Mouse (Mus musculus) liver, embryonic 12.5 days (tissue): ENCODE measurements around the gene Krtap4-2. TPM values are rescaled to one million over a fixed set of nuclear protein-coding genes. Genes with fewer than 3 reads are reported as not detected.
"Not testable (repeated sequence)": the region's sequence is repeated elsewhere in the genome, so short reads cannot be mapped to it uniquely, and the experiment has no call there.

Experiments used
- ATAC-seq: fragments of 200-750 bp; cut with Nextera tagmentation; 2 replicates; pipeline ENCODE4 v1.8.0; 2017; ENCODE audit warnings: moderate number of reproducible peaks, mild to moderate bottlenecking, moderate library complexity
- H3K27ac ChIP-seq: fragments of 300-500 bp; sonication (generic); 2 replicates; pipeline ENCODE4 v1.5.1; 2016; ENCODE audit warnings: mild to moderate bottlenecking
- H3K27me3 ChIP-seq: fragments of 300-500 bp; sonication (generic); replicated peaks from 2 replicates; pipeline ENCODE4 v1.6.1; 2016; ENCODE audit warnings: mild to moderate bottlenecking, moderate library complexity
- H3K36me3 ChIP-seq: fragments of 300-500 bp; sonication (generic); 2 replicates; pipeline ENCODE4 v1.6.1; 2016; ENCODE audit warnings: mild to moderate bottlenecking, moderate library complexity
- H3K4me1 ChIP-seq: fragments of 300-500 bp; sonication (generic); 2 replicates; pipeline ENCODE4 v1.6.1; 2016
- H3K4me2 ChIP-seq: fragments of 300-500 bp; sonication (generic); 2 replicates; pipeline ENCODE4 v1.6.1; 2016; ENCODE audit warnings: mild to moderate bottlenecking, moderate library complexity
- H3K4me3 ChIP-seq: fragments of 300-500 bp; sonication (generic); 2 replicates; pipeline ENCODE4 v1.5.1; 2016; ENCODE audit warnings: mild to moderate bottlenecking, moderate library complexity
- H3K9ac ChIP-seq: fragments of 300-500 bp; sonication (generic); 2 replicates; pipeline ENCODE4 v1.6.1; 2016; ENCODE audit warnings: mild to moderate bottlenecking, moderate library complexity
- H3K9me3 ChIP-seq: fragments of 300-500 bp; sonication (generic); replicated peaks from 2 replicates; pipeline ENCODE4 v1.6.1; 2016; ENCODE audit warnings: mild to moderate bottlenecking, moderate library complexity
- WGBS: fragments of 180-500 bp; shearing (Covaris S2); methylation state at CpG from one replicate; pipeline ENCODE4 v1.1.7; 2016; ENCODE audit not compliant: insufficient replicate concordance; 5-methylcytosine and 5-hydroxymethylcytosine counted together
- polyA plus RNA-seq: library from polyadenylated mRNA; unstranded; fragments of >200 nt; fragmentation: Nextera tagmentation; extraction: Ambion mirVana; gene quantifications from 2 replicates; pipeline ENCODE4 v1.2.1, GENCODE M21; 2016

Gene Krtap4-2
- polyA plus RNA-seq, 1 experiment from 2014 or later: not detected

DNA sequence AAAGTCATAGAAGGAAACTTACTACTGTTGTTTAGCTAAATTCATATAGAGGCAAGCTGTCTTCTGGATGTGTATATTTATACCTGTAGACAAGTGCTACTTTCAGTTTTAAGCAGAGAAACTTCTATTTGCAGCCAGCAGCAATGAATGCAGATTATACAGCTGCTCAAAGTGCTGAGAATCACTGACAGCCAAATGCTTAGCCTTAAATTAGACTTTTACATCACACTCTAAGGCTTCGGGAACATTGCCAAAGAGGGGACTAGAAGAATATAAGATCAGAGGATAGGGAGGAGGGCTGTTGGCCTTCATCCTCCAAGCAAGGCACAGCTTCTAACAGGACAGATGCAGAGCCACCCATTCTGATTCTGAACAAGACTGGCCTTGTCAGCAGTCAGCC lies 2.2 kb upstream of the Krtap4-2 start:
- Histone ChIP-seq H3K27ac (no peak overlapping the region), H3K4me2 (no peak overlapping the region), H3K9ac (no peak overlapping the region), H3K36me3 (no peaks in the 10 kb centered on the region), H3K9me3 (no peaks in the 10 kb centered on the region), H3K4me3 (no peak overlapping the region), H3K4me1 (no peaks in the 10 kb centered on the region), H3K27me3 (no peaks in the 10 kb centered on the region)
- 53% methylated on average over 1 of the region's 1 CpGs for WGBS
- ATAC-seq: no peak

DNA sequence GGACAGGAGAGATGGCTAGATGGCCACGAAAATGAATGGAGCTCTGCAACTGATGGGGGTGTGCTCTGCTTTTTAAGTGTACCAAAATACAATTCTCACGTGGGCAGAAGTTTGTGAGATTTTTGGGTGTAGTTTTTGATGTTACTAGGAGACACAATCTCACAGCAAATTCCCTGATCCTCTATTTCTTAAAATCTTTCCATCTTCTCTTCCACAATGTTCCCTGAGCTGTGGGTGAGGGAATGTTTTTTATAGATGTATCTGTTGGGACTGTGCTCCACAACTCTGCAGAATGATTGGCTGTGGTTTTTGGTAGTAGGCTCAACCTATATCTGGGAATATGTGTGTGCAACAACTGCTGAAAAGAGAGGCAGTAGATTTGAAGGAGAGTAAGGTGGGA lies 1.6 kb downstream of the Krtap4-2 start:
- Histone ChIP-seq H3K9me3 (no peaks in the 10 kb centered on the region), H3K27me3 (no peaks in the 10 kb centered on the region), H3K36me3 (no peaks in the 10 kb centered on the region), H3K4me3 (no peak overlapping the region), H3K9ac (no peak overlapping the region), H3K27ac (no peak overlapping the region), H3K4me1 (no peaks in the 10 kb centered on the region), H3K4me2 (no peak overlapping the region)
- no peak for ATAC-seq
- 41% methylated on average over 2 of the region's 2 CpGs for WGBS

DNA sequence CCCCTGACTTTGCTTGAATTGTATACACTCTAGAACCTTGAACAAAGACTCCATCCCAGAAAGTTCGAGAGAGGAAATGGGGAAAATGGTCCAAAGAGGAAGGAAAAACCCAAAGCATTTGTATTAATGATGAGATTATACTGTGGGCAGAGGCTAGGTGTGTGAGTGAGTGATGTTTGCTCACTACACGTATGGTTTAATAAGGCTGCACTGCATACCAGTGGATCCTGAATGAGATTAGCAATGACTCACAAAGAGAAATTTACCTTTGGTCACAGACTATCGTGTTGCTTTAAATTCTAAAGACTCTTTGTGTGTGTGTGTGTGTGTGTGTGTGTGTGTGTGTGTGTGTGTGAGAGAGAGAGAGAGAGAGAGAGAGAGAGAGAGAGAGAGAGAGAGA lies 4.0 kb downstream of the Krtap4-2 start:
- Histone ChIP-seq H3K9me3 (no peaks in the 10 kb centered on the region), H3K36me3 (no peaks in the 10 kb centered on the region), H3K9ac (no peak overlapping the region), H3K4me1 (no peaks in the 10 kb centered on the region), H3K4me3 (no peak overlapping the region), H3K27me3 (no peaks in the 10 kb centered on the region), H3K27ac (no peak overlapping the region), H3K4me2 (no peak overlapping the region)
- WGBS: 50% methylated on average over 3 of the region's 3 CpGs
- no peak for ATAC-seq

DNA sequence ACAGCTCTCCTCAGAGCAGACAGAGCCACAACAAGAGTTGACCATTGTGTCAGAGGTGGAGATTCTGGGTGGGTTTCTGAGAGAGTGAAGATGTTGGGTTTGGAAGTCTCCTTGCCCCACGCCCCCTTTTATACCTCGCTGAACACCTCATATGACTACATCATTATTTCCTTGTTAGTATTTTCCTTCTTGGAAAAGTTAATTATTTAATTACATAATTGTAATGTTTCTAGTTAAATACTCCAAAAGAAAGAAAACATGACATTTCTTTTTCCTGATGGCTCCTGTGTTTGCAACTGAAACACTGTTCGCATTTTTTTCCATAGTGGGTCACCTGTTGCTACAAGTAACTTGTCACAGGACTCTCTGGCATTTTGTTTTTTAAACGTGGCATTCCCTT lies 6.7 kb downstream of the Krtap4-2 start, which contains the start of gene Krtap4-1:
Gene Krtap4-1, minus strand, starts transcription at position 101 of the 400 bp plus-strand sequence.
- ATAC-seq: no peak
- H3K4me3 ChIP-seq: no peak within 1 kb of the TSS
- no peaks in the 10 kb centered on the region for H3K9me3 ChIP-seq
- no peaks in the 10 kb centered on the region for H3K27me3 ChIP-seq
- no peaks in the 10 kb centered on the region for H3K4me1 ChIP-seq
- H3K9ac ChIP-seq: no peak within 1 kb of the TSS
- 61% methylated on average over 4 of the region's 4 CpGs for WGBS
- H3K27ac ChIP-seq: no peak within 1 kb of the TSS
- no peaks in the 10 kb centered on the region for H3K36me3 ChIP-seq
- no peak within 1 kb of the TSS for H3K4me2 ChIP-seq

GRCm38 (mm10) chr11:99620335-99620734 lies 14.5 kb downstream of the Krtap4-2 start, which contains the start of gene Gm11562:
Gm11562 (minus strand) TSS chr11:99620435.
- no peak within 1 kb of the TSS for H3K9ac ChIP-seq
- no peaks in the 10 kb centered on the region for H3K36me3 ChIP-seq
- no peaks in the 10 kb centered on the region for H3K4me1 ChIP-seq
- H3K4me2 ChIP-seq: no peak within 1 kb of the TSS
- 72% methylated on average over 2 of the region's 2 CpGs for WGBS
- no peak for ATAC-seq
- H3K9me3 ChIP-seq: no peaks in the 10 kb centered on the region
- no peak within 1 kb of the TSS for H3K27ac ChIP-seq
- H3K4me3 ChIP-seq: no peak within 1 kb of the TSS
- H3K27me3 ChIP-seq: no peaks in the 10 kb centered on the region

DNA sequence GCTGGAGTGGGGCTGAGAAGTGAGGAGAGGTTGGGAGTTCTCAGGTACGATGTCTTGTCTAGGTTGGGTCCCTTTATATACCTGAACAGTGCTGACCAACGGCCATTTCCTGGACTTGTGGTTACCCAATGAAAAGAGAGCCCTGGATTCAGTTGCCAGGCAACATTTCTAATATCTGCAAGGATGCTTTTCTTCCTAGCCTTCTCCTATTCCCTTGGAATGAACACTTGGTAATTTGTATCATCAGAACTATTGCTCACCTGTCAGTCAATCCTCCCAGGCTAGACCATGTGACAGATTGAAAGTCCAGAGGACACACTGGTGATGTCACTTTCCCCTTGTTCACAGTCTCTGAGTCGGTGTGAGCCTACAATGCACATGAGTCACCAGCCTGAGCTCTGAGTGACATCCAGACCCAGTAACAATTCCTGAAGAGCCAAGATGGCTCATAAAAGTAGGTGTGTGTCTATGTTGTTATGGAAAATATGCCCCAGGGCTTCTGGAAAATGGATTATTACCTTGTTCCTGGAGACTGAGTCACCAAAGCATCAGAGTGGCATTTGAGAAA lies 20.0 kb downstream of the Krtap4-2 start, which contains the start of gene Krtap2-4:
Gene Krtap2-4, minus strand, starts transcription at position 51 of the 568 bp plus-strand sequence.
- H3K36me3 ChIP-seq: no peaks in the 10 kb centered on the region
- H3K4me3 ChIP-seq: no peak within 1 kb of the TSS
- no peaks in the 10 kb centered on the region for H3K9me3 ChIP-seq
- H3K27me3 ChIP-seq: no peaks in the 10 kb centered on the region
- 50% methylated on average over 3 of the region's 3 CpGs for WGBS
- no peak within 1 kb of the TSS for H3K9ac ChIP-seq
- H3K4me2 ChIP-seq: no peak within 1 kb of the TSS
- H3K27ac ChIP-seq: no peak within 1 kb of the TSS
- H3K4me1 ChIP-seq: no peaks in the 10 kb centered on the region
- no peak for ATAC-seq

DNA sequence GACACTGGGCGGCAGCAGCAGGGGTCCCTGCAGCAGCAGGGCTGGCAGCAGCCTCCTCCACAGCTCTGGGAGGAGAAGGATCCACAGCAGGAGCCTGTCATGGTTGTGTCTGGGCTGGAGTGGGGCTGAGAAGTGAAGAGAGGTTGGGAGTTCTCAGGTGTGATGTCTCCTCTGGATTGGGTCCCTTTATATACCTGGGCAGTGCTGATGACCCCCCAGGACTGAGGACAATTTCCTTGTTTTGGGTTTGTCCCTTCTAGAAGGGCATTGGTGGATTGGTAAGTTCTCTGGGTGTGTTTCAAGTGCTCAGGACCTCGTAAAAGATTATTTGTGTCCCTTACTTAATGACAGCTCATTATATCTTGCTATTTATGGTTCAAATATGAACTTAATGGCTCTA lies 24.8 kb downstream of the Krtap4-2 start, which contains the start of gene Gm11937:
Gene Gm11937, minus strand, starts transcription at position 101 of the 400 bp plus-strand sequence.
- ATAC-seq, H3K36me3 ChIP-seq, H3K9ac ChIP-seq, H3K4me3 ChIP-seq, H3K4me2 ChIP-seq, H3K9me3 ChIP-seq, H3K27ac ChIP-seq, H3K4me1 ChIP-seq, H3K27me3 ChIP-seq: not testable (repeated sequence)
- 55% methylated on average over 1 of the region's 2 CpGs for WGBS

- H3K4me1 ChIP-seq: no peaks in the 10 kb centered on the region
- no peak overlapping the region for H3K9ac ChIP-seq
- no peaks in the 10 kb centered on the region for H3K36me3 ChIP-seq
- no peak for ATAC-seq
- 56% methylated on average over 1 of the region's 1 CpGs for WGBS
- no peak overlapping the region for H3K27ac ChIP-seq
- H3K9me3 ChIP-seq: no peaks in the 10 kb centered on the region
- H3K4me3 ChIP-seq: no peak overlapping the region
- no peak overlapping the region for H3K4me2 ChIP-seq
- no peaks in the 10 kb centered on the region for H3K27me3 ChIP-seq
Observed at GRCm38 (mm10) chr11:99609126-99609525, 25.8 kb downstream of the Krtap4-2 start.

DNA sequence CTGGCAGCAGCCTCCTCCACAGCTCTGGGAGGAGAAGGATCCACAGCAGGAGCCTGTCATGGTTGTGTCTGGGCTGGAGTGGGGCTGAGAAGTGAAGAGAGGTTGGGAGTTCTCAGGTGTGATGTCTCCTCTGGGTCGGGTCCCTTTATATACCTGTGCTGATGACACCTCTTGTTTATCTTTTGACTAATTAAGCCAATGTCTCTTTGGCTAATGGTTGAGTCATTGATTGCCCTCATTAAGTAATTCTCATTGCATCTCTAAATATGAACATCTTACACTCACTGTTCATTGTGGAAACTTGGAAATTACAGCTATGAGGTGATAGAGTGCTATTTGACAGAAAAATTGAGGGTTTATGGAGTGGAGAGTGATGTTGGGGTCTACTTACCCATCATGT lies 31.7 kb downstream of the Krtap4-2 start, which contains the start of gene Gm11938:
Gene Gm11938, minus strand, starts transcription at position 101 of the 400 bp plus-strand sequence.
- not testable (repeated sequence) for H3K27me3 ChIP-seq, H3K9me3 ChIP-seq, H3K36me3 ChIP-seq, H3K4me1 ChIP-seq, H3K27ac ChIP-seq, H3K4me3 ChIP-seq, ATAC-seq, H3K9ac ChIP-seq, H3K4me2 ChIP-seq
- WGBS: 23% methylated on average over 1 of the region's 1 CpGs

GRCm38 (mm10) chr11:99597742-99598141 lies 37.1 kb downstream of the Krtap4-2 start, which contains the start of gene Krtap9-3:
Krtap9-3 (minus strand) TSS chr11:99598105.
- not testable (repeated sequence) for H3K36me3 ChIP-seq, ATAC-seq, H3K4me3 ChIP-seq, H3K27ac ChIP-seq, H3K4me1 ChIP-seq, H3K4me2 ChIP-seq, H3K9ac ChIP-seq, H3K27me3 ChIP-seq, H3K9me3 ChIP-seq
- 58% methylated on average over 4 of the region's 6 CpGs for WGBS

DNA sequence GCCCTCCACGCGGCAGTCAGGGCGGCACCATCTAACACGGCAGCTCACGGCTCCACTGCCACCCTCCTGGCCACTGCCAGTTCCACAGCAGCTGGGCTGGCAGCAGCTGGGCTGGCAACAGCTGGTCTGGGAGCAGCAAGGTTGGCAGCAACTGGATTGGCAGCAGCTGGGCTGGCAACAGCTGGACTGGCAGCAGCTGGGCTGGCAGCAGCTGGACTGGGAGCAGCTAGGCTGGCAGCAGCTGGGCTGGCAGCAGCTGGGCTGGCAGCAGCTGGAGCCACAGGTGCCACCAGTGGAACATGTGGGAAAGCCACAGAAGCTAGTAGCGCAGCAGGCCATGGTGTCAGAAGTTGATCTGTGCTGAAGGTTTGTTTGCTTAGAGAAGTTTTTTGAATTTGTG lies 43.9 kb downstream of the Krtap4-2 start, which contains the start of gene Krtap1-3:
Gene Krtap1-3, minus strand, starts transcription at position 359 of the 400 bp plus-strand sequence.
- 77% methylated on average over 6 of the region's 6 CpGs for WGBS
- no peak for ATAC-seq

GRCm38 (mm10) chr11:99585096-99585495 lies 49.8 kb downstream of the Krtap4-2 start:
- Histone ChIP-seq H3K27me3 (no peaks in the 10 kb centered on the region), H3K4me2 (no peak overlapping the region), H3K4me1 (no peaks in the 10 kb centered on the region), H3K4me3 (no peak overlapping the region), H3K27ac (no peak overlapping the region), H3K9me3 (no peaks in the 10 kb centered on the region), H3K36me3 (no peaks in the 10 kb centered on the region), H3K9ac (no peak overlapping the region)
- no peak for ATAC-seq
- WGBS: 77% methylated on average over 7 of the region's 7 CpGs

More for the DNA sequence above, 43.9 kb downstream of the Krtap4-2 start, which contains the start of gene Krtap1-3:
- Histone ChIP-seq H3K36me3 (no peaks in the 10 kb centered on the region), H3K4me2 (no peak within 1 kb of the TSS), H3K4me3 (no peak within 1 kb of the TSS), H3K9me3 (no peaks in the 10 kb centered on the region), H3K4me1 (no peaks in the 10 kb centered on the region), H3K9ac (no peak within 1 kb of the TSS), H3K27ac (no peak within 1 kb of the TSS), H3K27me3 (no peaks in the 10 kb centered on the region)
